Mouse (Mus musculus): ENCODE data around the gene Arid3b. TPM values are rescaled to one million over a fixed set of nuclear protein-coding genes. Genes with fewer than 3 reads are reported as not detected.

Arid3b gene
- total RNA-seq, 1 experiment from 2014 or later: 4.2 TPM

- no peak for DNase-seq
These were observed 61.6 kb downstream of the Arid3b start for GRCm38 (mm10) chr9:57775026-57775425.

DNA sequence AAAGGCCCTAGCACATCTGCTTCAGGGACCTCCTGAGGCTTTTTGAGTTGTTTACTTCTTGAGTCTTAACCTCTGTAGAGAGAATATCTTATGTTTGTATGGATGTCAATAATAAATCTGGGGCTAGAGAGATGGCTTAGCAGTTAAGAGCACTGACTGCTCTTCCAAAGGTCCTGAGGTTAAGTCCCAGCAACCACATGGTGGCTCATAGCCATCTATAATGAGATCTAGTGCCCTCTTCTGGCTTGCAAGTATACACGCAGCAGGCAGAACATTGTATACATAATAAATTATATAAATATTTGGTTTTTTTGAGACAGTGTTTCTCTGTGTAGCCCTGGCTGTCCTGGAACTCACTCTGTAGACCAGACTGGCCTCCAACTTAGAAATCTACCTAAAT lies 62.4 kb downstream of the Arid3b start:
- DNase-seq: no peak

DNA sequence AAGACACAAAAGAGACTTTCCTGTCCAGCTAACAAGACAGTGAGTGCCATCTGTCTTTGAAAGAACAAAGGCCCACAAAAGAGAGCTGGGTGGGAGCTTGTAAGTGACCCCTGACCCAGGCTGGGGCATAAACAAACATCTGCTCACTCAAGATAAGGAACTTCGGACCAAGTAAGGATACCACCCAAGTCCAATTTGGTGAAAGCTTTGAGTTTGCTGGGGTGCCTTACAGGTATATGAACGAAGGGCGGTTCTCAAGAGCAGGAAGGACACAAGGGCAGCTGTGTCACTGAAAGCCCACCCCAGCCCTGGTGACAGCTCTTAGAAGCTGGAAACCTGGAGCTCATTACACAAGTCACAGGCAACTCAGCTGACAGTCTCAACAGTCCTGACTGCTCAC lies 62.8 kb downstream of the Arid3b start:
- DNase-seq: no peak

DNA sequence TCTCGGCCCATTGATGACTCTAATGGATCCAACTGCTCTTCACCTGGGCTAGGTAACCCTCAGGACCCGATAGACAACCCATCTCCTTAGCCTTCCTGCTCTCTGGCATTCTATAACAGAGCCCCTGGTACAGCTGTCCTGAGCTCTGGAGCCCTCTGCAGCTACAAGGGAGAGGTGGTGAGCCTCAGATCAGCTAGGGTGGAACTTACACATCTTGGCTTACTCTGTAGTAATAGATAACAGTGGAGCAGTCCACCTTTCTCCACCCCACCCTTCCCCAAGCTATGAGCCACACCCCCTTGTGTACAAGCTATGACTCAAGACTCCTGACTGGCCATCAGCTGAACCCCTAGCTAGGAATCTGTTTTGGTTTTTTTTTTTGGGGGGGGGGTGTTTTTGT lies 65.8 kb downstream of the Arid3b start:
- no peak for DNase-seq

GRCm38 (mm10) chr9:57770214-57770613 lies 66.4 kb downstream of the Arid3b start:
- no peak for DNase-seq

GRCm38 (mm10) chr9:57769539-57770069 lies 67.0 kb downstream of the Arid3b start:
- DNase-seq: no peak

DNA sequence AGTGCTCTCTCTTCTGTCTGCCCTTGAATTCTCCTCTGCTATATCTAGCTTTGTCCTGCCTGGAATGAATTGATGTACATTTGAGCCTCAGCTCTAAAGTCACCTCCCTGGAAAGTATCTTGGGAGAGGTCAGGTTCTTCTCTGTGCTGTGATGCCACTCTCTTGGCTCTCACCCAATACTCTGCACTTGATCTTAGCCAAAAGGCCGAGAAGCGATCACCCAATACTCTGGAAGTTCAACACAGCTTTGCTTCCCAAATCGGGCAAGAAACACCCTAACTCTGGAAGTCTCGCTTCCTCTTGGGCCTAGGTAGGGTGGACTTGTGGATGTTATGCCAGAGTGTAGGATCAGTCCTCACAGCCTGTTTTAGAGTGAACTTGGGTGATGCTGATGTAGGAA lies 69.4 kb downstream of the Arid3b start:
- no peak for DNase-seq

DNA sequence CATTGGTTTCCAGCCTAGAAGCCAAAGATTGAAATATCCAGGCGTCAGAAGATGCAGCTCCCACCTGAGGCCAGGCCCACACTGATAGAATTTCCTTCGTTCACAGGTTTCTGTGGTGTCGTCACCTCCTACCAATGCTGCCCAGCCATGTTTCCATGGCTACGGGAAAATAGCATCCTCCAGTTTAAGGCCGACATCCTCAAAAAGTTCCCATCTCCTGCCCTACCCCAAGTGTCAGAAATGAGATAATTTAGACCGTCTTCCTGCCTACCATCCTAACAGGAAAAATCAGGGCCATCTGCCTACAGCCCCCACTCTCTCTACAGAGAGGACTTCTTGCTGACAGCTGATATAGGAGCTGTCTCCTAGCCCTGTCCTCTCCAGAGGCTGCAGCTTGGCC lies 70.2 kb downstream of the Arid3b start:
- DNase-seq: no peak

GRCm38 (mm10) chr9:57765364-57766351 lies 70.9 kb downstream of the Arid3b start, which contains the start of gene Clk3:
Gene Clk3 (minus strand): TSS chr9:57765860.
- peak; percentile 86 for DNase-seq

GRCm38 (mm10) chr9:57764974-57765363 lies 71.6 kb downstream of the Arid3b start:
- peak; percentile 98 for DNase-seq

DNA sequence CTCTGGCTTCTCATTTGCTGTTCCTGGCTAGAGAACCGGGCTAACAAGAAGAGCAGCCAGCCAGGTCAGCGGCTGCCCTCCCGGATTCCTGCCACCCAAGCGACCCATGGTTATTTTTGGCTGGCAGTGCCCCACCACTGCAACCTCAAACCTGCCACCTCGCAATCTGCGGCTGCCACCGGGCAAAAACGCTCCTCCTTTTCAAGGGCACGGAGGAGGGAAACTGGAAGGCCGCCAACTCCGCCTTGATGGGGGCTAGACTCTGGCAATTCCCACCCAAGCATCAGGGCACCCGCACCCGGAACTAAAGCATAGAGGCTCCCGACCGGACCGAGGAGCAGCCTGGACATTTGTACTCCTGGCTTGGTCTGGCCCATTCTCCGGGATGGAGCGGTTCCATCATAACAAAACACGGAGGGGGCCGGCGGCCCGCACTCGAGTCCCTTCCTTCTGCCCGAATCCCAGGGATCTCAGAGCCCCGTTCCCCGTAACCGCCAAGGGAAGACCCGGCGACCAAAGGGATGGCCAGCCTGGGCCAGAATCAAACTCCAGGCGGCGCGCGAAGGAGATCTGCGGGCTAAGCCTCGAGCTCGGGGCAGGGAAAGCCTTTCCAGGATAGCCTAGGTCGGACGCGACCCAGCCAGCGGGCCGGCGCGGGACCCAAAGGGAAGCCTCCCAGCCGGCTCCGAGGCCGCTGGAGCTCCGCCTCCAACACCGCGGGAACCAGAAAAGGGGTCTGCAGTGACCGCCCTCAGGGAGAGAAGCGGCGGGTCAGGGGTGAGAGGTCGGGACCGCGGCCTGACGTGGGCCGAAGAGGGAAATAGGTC lies 72.2 kb downstream of the Arid3b start:
- DNase-seq: peak; percentile 92

DNA sequence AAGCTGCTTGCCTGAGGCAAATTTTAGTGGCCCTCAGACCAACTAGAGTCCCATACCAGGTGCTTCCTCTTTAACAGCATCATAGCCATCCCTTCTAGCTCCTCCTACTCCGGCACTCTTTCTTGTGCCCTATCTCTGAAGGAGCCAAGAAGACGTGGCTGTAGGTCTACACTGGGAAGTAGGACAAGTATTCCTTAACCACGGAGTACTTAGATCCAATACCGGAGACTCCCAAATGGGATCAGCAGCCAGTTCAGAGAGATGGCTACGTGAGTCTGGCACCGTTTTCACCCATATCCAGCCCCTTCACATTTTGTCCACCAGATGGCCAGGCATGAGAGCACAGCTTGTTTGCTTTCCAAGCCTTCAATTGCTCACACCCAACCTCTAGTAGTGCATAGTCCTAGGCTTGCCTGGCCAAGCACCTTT lies 74.0 kb downstream of the Arid3b start:
- DNase-seq: peak; percentile 69

DNA sequence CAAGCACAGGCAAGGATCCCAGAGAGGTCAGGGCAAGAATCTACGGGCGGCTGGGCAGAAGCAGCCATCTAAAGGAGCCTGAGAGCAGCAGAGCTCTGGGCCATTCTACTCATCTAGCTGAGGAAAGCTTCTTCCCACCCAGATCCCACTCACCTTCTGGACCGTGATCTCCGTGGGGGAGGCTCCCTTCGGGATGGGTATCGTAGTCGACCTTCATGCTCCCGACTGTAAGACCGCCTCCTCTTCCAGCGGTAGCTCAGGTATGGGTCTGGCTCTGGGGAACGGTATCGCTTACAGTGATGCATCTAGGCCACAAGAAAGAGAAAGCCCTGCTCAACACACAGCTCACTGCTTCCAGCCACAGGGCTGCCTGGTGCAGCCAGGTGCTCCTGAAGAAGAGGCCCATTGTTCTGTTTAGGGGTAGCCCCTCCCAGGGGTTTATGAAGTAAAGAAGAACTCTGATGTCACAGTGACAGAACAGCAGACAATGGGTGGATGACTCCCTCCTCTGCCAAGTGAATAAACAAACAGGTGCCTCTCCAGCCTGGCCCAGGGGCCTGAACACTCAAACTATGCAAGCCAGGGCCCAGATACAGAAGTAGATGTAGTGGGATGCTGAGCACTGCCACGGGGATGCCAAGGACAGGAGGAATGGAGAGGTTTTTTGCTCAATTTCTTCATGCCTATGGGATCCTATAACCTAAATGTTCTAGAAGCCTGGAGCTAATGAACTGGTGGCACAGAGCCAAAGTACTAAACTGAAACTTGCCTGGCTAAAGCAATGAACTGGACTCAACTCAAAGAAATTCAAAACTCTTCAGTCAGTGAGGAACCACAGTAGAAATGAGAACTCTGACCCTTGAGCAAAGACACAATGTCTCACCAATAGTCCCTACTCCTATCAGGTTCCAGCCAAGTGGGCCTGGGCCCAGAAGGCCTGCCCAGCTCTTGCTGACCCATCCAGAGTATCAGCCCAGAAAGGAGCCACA lies 74.7 kb downstream of the Arid3b start:
- peak; percentile 50 for DNase-seq

GRCm38 (mm10) chr9:57760416-57761146 lies 76.0 kb downstream of the Arid3b start:
- no peak for DNase-seq

DNA sequence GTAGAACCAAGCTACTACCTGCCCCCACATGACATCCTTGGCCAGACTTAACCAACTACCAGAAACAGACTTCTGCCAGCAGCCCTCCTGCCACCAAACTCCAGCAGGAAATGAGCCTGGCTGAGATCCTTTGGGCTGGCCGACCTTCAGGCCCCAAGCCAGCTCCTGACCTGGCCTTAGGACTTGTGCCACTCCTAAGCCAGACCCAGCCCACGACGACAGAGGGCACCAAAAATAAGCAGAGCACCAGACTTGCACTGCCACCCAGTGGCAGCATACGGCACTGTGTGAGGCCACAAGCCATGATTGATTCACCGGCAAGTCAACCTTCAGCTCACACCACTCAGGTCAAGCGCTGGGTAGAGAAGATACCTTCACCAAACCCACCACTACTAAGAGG lies 77.3 kb downstream of the Arid3b start:
- DNase-seq: peak; percentile 91

GRCm38 (mm10) chr9:57758528-57758927 lies 78.1 kb downstream of the Arid3b start:
- no peak for DNase-seq

DNA sequence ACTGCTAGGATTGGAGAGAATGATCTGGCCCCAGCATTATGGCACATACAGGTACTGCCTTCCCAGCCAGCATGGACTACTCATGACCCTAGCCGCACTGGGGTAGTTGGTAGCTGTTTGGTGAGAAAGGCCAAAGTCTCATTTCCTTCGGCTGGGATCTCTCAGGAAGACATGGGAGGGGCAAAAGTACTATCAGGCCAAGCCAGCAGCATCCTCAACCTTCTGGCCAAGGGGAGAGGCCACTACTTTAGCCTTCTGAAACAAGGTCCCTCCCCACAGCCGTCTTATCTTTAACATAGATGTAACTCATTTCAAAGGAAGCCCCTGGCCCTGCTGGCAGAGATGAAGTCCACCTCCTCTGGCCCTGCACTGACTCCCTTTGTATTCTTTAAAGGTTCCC lies 79.0 kb downstream of the Arid3b start:
- DNase-seq: no peak

DNA sequence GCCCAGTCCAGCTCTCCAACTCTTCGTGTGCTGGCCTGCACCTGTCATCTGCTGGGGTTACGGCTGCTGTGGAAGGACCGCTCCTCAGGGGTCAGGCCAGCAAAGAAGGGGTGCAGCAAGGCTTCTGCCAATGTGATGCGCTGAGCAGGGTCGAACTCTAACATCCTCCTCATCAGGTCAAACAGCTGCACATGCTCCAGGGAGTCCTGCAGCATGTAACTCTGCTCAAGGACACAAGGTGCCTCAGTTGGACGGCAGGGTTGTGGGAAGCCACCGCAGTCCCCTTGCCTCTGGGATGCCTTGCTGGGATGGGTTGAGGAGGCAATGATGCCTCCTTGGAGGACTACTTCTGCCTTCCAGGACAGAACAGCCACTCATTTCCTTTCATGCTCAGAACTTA lies 85.7 kb downstream of the Arid3b start:
- no peak for DNase-seq

GRCm38 (mm10) chr9:57748831-57749230 lies 87.8 kb downstream of the Arid3b start:
- no peak for DNase-seq

DNA sequence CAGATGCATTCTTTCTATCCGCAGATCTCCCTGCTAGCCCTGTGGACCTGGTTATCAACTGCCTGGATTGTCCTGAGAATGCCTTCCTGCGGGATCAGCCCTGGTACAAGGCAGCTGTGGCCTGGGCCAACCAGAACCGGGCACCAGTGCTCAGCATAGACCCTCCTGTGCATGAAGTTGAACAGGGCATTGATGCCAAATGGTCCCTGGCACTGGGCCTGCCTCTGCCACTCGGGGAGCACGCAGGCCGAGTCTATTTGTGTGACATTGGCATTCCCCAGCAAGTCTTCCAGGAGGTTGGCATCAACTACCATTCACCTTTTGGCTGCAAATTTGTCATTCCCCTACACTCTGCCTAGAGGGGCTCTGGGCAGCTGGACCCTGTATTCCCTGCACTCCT lies 88.5 kb downstream of the Arid3b start:
- no peak for DNase-seq

DNA sequence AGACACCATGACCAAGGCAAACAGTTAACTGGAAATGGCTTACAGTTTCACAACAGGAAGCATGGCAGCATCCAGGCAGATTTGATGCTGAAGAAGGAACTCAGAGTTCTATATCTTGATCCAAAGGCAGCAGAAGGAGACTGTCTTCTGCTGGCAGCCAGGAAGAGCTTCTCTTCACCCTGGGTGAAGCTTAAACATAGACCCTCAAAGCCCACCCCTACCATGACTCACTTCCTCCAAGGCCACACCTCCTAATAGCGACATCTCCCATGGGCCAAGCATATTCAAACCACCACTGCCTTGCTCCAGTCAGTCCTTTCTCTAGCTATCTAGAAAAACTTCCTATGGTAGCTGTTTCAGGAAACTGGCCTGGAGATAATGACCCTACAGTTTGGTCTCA lies 89.5 kb downstream of the Arid3b start:
- DNase-seq: no peak
